In genomic region chr3:84814157-84814761, GRCm38 (mm10) we compare ENCODE assay signal across 8 mouse cellular contexts. TPM values are rescaled to one million over a fixed set of nuclear protein-coding genes. Genes with fewer than 3 reads are reported as not detected.
A peak's percentile ranks its signal among the peaks of the same experiment; 100 is the strongest.
DNase-seq lines count a peak whose midpoint lies in the region; ATAC-seq and TF ChIP-seq lines count a peak whose summit lies in the region.

No protein-coding gene starts in this region.

- POLR2A ChIA-PET in Patski (lab: Charles Lee) = interaction anchor here (0.7 to 3.8 kb wide), 6 partner anchors 11 to 118 kb away, joined by 3 to 15 read pairs (median 3); no protein-coding TSS in a partner anchor

- CTCF ChIA-PET in Patski (lab: Charles Lee) = interaction anchor here (1.3 to 1.6 kb wide), 2 partner anchors 14 to 27 kb away, joined by 3 read pairs; no protein-coding TSS in a partner anchor

- DNase-seq in Patski (ENCODE audit: low read depth, low spot score) = peak; percentile 99
- peak; percentile 100 for DNase-seq in cerebellum, postnatal 14 days
- DNase-seq in frontal cortex, postnatal 14 days (ENCODE audit: low spot score in 2 of 2) = peak; percentile 99
- peak; percentile 99 for DNase-seq in layer of hippocampus, postnatal 25 days (ENCODE audit: extremely low spot score in 1 of 2, low spot score in 1 of 2)
- DNase-seq in lung, postnatal 25 days (ENCODE audit: low spot score) = peak; percentile 100
- peak; percentile 99 for DNase-seq in retina, embryonic 14.5 days (ENCODE audit: low spot score)
- peak; percentile 100 for DNase-seq in thymus, postnatal 4 days

- H3K9me3 ChIP-seq in hindbrain, embryonic 13.5 days = no peaks in the 10 kb centered on the region

- no peaks in the 10 kb centered on the region for H3K36me3 ChIP-seq in hindbrain, embryonic 13.5 days

- in situ Hi-C loops in Patski (cut with MboI; ENCODE audit: low pct_unique_long_range_greater_than_20kb) = loop anchor here (5.0 to 10.0 kb wide), 2 partner anchors 67 to 119 kb away; no protein-coding TSS in a partner anchor

- peak overlapping the region; percentile 92 for H3K9ac ChIP-seq in hindbrain, embryonic 13.5 days

- peak overlapping the region; percentile 94 for H3K27ac ChIP-seq in hindbrain, embryonic 13.5 days

- no peaks in the 10 kb centered on the region for H3K27me3 ChIP-seq in Patski
- no peaks in the 10 kb centered on the region for H3K27me3 ChIP-seq in hindbrain, embryonic 13.5 days

- peak overlapping the region; percentile 99 for H3K4me2 ChIP-seq in hindbrain, embryonic 13.5 days

- no peak for TF ChIP-seq CTCF in Patski (IDR thresholded peaks at IDR 0.05)

- H3K4me1 ChIP-seq in hindbrain, embryonic 13.5 days (replicated peaks) = peaks cover 38% of the 10 kb centered on the region

- peak; percentile 93 for ATAC-seq in Patski
- peak; percentile 99 for ATAC-seq in hindbrain, embryonic 13.5 days (ENCODE audit: low FRiP score)

- under 1% methylated on average over 37 of the region's 60 CpGs for WGBS in hindbrain, embryonic 13.5 days

- H3K4me3 ChIP-seq in hindbrain, embryonic 13.5 days = peak overlapping the region; percentile 87

RNA-seq across cellular contexts. Expression of gene Fbxw7, which starts 0.8 kb away (rescaled TPM):
- polyA plus RNA-seq in Patski (2021) = 23.5 TPM
- polyA plus RNA-seq in hindbrain, embryonic 13.5 days (2015; fragmentation: Nextera tagmentation; extraction: Ambion mirVana) = 24.4 and 26.1 TPM in 2 replicates
- 100 to 1,000 TPM; 144 to 159 TPM for total RNA-seq in layer of hippocampus, postnatal 25 days (2021)

Comparison
In these comparisons a context has a peak if more than half of its experiments do, and no peak if none do; other contexts are left out.
1. Peak in every context shown above with its lines: DNase-seq, ATAC-seq, H3K4me3 ChIP-seq and H3K27ac ChIP-seq.